Mouse (Mus musculus): ENCODE data around the gene Plpp1. TPM values are rescaled to one million over a fixed set of nuclear protein-coding genes. Genes with fewer than 3 reads are reported as not detected.

Gene Plpp1
- total RNA-seq, 2 experiments from 2014 or later = 35.6 to 49.4 TPM

DNA sequence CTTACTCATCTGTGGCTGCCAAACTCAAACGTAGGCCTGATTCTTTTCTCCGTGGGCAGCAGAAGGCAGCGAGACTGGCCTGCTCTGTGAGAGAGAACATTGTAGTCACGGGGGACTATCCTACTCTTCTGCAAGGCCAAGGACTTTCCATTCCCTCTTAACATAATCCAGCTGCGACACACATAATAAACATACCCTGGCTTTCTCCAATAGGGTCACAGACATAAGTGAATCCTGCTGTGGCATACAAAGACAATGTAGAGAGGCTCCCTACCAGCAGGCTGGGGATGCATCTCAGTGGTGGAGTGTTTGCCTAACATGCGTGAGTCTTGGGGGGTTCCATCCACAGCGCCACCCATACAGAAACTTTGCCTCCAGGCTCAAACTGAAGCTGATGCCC, 15.3 kb upstream of the Plpp1 start:
- DNase-seq = no peak
- H3K4me3 ChIP-seq = no peak overlapping the region
- no peak overlapping the region for H3K27ac ChIP-seq
- intact Hi-C loops (cut with DNase I) = no loop called here
- no peak for TF ChIP-seq CTCF (IDR thresholded peaks at IDR 0.05)

GRCm38 (mm10) chr13:112786142-112786541, 14.4 kb upstream of the Plpp1 start:
- intact Hi-C loops (cut with DNase I) = no loop called here
- DNase-seq = no peak
- no peak for TF ChIP-seq CTCF (IDR thresholded peaks at IDR 0.05)
- Histone ChIP-seq H3K27ac (no peak overlapping the region), H3K4me3 (no peak overlapping the region)

DNA sequence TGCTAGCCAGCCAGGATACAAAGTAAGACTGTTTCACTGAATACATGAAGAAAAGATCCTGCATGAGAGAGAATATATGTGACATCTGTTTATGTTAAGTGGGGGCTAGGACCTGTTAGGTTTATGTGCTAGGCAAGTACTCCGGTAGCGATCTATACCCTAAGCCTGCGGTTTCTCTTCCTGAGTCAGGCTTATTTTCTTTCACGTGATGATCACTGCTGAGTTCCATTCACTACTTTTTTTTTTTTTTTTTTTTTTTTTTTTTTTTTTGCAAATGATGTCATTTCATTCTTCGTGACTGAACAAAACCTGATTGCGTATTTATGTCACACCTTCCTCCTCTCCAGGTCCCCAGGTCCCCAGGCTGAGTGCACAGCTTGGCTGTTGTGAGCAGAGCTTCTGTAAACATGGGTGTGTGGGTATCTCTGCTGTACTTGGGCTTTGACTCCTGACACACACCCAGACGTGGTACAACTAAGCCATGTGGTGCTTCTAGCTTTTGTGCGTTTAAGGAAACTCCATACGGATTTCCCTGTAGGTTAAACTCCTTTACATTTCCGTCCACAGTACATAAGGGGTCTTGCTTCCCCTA, 13.6 kb upstream of the Plpp1 start:
- Histone ChIP-seq H3K27ac (no peak overlapping the region), H3K4me3 (no peak overlapping the region)
- TF ChIP-seq CTCF (IDR thresholded peaks at IDR 0.05) = no peak
- DNase-seq = no peak
- intact Hi-C loops (cut with DNase I) = no loop called here

- intact Hi-C loops (cut with DNase I) = no loop called here
- no peak for TF ChIP-seq CTCF (IDR thresholded peaks at IDR 0.05)
- DNase-seq = no peak
- Histone ChIP-seq H3K27ac (no peak overlapping the region), H3K4me3 (no peak overlapping the region)
Measured at GRCm38 (mm10) chr13:112790774-112791173, 9.8 kb upstream of the Plpp1 start.

DNA sequence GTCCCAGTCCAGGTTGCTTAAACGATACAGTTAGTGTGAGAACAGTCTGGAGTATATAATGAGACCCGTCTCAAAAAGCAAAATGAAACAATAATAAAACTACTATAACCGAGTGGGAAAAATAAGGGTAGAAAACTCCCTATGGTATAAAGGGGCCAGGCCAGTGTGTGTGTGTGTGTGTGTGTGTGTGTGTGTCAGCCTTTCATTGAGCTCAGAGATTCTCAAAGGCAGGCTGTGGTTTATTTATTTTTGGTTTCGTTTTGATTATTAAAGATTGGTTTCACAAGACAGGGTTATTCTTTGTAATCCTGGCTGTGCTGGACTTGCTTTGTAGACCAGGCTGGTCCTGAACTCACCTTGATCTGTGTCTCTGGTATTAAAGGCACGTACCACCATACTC, 8.7 kb upstream of the Plpp1 start:
- DNase-seq = no peak
- no peak for TF ChIP-seq CTCF (IDR thresholded peaks at IDR 0.05)

GRCm38 (mm10) chr13:112798243-112798952, 2.2 kb upstream of the Plpp1 start:
- no peak for DNase-seq
- intact Hi-C loops (cut with DNase I) = no loop called here
- TF ChIP-seq CTCF (IDR thresholded peaks at IDR 0.05) = no peak
- H3K27ac ChIP-seq = no peak overlapping the region
- no peak overlapping the region for H3K4me3 ChIP-seq

More for the DNA sequence above, 8.7 kb upstream of the Plpp1 start:
- Histone ChIP-seq H3K4me3 (no peak overlapping the region), H3K27ac (no peak overlapping the region)
- intact Hi-C loops (cut with DNase I) = no loop called here

DNA sequence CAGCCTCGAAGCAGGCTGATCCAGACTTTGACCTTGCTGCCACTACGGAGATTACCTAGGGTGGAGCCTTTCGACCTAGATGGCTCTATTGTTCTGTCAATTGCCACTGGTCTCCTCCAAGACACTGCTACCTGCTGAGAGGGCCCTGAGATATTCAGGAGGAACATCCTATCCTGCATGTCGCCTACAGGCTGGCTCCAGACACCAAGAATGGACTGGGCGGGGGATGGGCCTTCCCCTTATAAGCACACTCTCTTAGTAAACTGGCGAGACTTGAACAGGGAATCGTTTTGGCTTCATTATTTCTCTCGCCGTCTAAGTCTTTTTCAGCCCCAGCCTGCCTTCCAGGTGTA, 1.7 kb upstream of the Plpp1 start:
- DNase-seq = no peak
- intact Hi-C loops (cut with DNase I) = no loop called here
- TF ChIP-seq CTCF (IDR thresholded peaks at IDR 0.05) = no peak
- no peak overlapping the region for H3K27ac ChIP-seq
- no peak overlapping the region for H3K4me3 ChIP-seq

DNA sequence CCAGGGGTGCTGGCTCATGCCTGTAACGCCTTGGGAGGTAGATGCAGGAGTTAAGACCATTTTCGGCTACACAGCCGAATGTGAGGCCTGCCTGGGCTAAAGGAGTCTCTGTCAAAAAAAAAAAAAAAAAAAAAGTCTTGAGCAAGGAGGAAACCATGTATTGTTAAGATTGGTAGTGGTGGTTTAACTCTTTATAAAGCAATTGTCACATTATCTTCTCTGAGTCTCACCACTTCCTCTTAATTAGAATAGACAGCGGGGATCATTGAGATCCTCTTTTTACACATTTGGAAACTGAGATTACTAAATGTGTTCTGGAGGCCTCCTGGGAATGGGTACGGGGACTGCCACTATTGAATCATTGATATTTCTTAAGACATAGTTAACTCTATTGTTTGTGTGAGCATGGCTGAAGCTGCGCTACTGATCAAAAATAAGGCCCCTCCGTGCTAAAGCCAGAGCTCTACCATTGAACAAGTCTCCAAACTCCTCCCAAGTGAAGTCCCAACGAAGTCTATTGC, 811 bp upstream of the Plpp1 start:
- Histone ChIP-seq H3K27ac (0 out of 2 replicates have a peak overlapping the region, but pooled peaks have one; percentile 95), H3K4me3 (no peak overlapping the region)
- intact Hi-C loops (cut with DNase I) = loop anchor here (2.0 to 5.0 kb wide), 2 partner anchors 49 to 122 kb away; no protein-coding TSS in a partner anchor
- TF ChIP-seq CTCF (IDR thresholded peaks at IDR 0.05) = no peak
- DNase-seq = no peak

DNA sequence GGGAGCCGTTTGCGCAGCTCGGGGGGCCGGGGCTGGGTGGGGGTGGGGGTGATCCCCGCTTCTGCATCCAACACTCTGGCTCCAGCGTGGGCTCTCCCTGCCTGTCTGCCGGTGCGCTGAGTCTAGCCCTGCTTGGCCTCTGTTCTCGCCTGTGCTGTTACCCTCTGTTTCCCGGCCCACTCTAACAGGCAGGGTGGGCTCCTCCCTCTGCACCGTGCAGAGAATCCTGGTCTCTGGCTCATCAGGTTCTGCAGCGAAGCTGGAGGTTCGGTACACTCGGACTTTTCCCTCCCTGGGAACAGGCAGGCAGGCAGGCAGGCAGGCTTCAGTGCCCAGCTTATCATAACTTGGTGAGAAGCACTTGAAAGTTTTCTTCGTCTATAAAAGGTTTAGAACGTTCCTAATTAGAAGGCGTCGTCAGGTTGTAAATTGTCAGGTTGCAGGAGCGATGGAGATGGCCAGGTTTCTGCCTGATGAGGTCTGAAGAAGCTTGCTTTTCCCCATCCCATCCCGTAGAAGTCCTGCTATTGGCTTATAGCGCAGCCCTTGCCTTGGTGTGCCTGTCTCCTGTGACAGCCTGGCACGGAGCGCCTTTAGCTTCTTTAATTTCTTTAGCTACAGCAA, 901 bp downstream of the Plpp1 start:
- peak; percentile 41 for DNase-seq
- no peak for TF ChIP-seq CTCF (IDR thresholded peaks at IDR 0.05)
- intact Hi-C loops (cut with DNase I) = loop anchor here (2.0 to 5.0 kb wide), 2 partner anchors 51 to 124 kb away; no protein-coding TSS in a partner anchor
- peak overlapping the region; percentile 95 for H3K27ac ChIP-seq
- H3K4me3 ChIP-seq = peak overlapping the region; percentile 91

- no peak for TF ChIP-seq CTCF (IDR thresholded peaks at IDR 0.05)
- intact Hi-C loops (cut with DNase I) = loop anchor here (5.0 kb wide), 1 partner anchor 126 kb away; no protein-coding TSS in a partner anchor
- H3K4me3 ChIP-seq = peak overlapping the region; percentile 91
- DNase-seq = no peak
- H3K27ac ChIP-seq = peak overlapping the region; percentile 62
Measured at GRCm38 (mm10) chr13:112803106-112803505, 2.5 kb downstream of the Plpp1 start.

- TF ChIP-seq CTCF (IDR thresholded peaks at IDR 0.05) = no peak
- Histone ChIP-seq H3K27ac (peak overlapping the region; percentile 48), H3K4me3 (peak overlapping the region; percentile 91)
- intact Hi-C loops (cut with DNase I) = loop anchor here (5.0 kb wide), 1 partner anchor 126 kb away; no protein-coding TSS in a partner anchor
- DNase-seq = no peak
Measured at GRCm38 (mm10) chr13:112803661-112804060, 3.1 kb downstream of the Plpp1 start.

DNA sequence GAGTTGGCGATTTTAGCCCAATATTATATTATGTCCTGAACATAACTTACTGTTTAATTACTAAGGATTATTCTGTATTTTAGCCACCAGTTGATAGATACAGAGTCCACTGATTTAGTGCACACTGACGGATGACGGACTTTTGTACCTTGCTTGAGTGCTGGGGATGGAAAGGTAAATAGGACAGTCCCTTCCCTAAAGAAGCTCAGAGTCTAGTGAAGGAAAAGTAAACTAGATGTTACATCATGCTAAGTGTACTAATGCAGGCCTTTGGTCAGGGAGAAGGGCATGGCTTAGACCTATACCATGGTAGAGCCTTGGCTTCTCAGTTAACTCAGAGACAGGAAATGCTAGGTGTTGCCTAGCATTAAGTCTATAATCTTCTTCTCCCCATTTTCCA, 4.9 kb downstream of the Plpp1 start:
- no peak for DNase-seq
- no peak overlapping the region for H3K27ac ChIP-seq
- H3K4me3 ChIP-seq = no peak overlapping the region
- intact Hi-C loops (cut with DNase I) = no loop called here
- no peak for TF ChIP-seq CTCF (IDR thresholded peaks at IDR 0.05)
